ENCODE assay signal across 25 mouse cellular contexts in the genomic region with DNA sequence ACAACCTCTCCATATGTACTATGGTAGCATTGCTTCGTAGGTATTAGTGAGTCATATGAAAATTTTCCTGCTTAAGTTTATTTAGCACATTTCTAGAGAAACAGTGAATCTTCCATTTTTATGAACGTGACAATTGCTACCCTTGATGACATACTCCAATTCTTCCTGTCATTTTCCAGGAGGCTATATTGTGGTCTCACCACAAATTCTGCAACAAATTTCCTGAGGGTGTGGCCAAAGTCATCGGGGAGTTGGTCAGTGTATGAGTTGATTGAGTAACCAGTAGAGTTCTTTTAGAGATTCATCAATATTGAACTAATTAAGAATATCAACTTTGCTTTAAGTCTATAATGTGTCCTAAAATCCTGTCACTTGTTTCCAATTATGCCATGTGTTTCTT.
"Had no signal": no experiment of that assay in that cellular context is flagged by ENCODE, and none has a peak within 500 bp of the region (broad histone marks: within the 10 kb centered on the region; RNA-seq: fewer than 3 reads in every experiment).

No protein-coding gene starts in this region.

- H3K4me2 ChIP-seq: heart, embryonic 12.5 days; hindbrain, embryonic 13.5 days; hindbrain, embryonic 15.5 days; kidney, embryonic 15.5 days; limb, embryonic 12.5 days; liver, embryonic 11.5 days; liver, embryonic 13.5 days had no signal

- H3K4me1 ChIP-seq: heart, embryonic 10.5 days; heart, embryonic 12.5 days; hindbrain, embryonic 13.5 days; hindbrain, embryonic 15.5 days; kidney, embryonic 15.5 days; limb, embryonic 12.5 days; liver, embryonic 13.5 days had no signal

- ATAC-seq: hindbrain, postnatal 0 days; intestine, embryonic 16.5 days had no signal

- H3K27ac ChIP-seq: gastrocnemius, adult 2 months; heart, embryonic 10.5 days; hindbrain, embryonic 13.5 days; hindbrain, embryonic 15.5 days; hindbrain, postnatal 0 days; kidney, embryonic 15.5 days; kidney, postnatal 0 days; left cerebral cortex, adult 2 months; limb, embryonic 10.5 days; limb, embryonic 12.5 days; liver, embryonic 13.5 days had no signal

- H3K36me3 ChIP-seq: heart, embryonic 10.5 days; heart, embryonic 12.5 days; hindbrain, embryonic 13.5 days; hindbrain, embryonic 15.5 days; kidney, embryonic 15.5 days; limb, embryonic 10.5 days; limb, embryonic 12.5 days; liver, embryonic 13.5 days had no signal

- H3K9me3 ChIP-seq: heart, embryonic 10.5 days; heart, embryonic 12.5 days; hindbrain, embryonic 13.5 days; hindbrain, embryonic 15.5 days; kidney, embryonic 15.5 days; limb, embryonic 10.5 days; limb, embryonic 12.5 days; liver, embryonic 13.5 days had no signal

- DNase-seq: gastrocnemius, adult 2 months; gastrocnemius, postnatal 10 days; gastrocnemius, postnatal 36 days; heart, adult 18-20 months; heart, postnatal 10 days; heart, postnatal 4 days; kidney, adult 11 months; kidney, adult 2 months; kidney, adult 9 months; kidney, postnatal 14 days; kidney, postnatal 36 days; liver; liver, embryonic 13.5 days had no signal

- H3K4me3 ChIP-seq: gastrocnemius, adult 2 months; heart, embryonic 10.5 days; heart, embryonic 12.5 days; hindbrain, embryonic 13.5 days; hindbrain, embryonic 15.5 days; kidney, embryonic 15.5 days; left cerebral cortex, adult 2 months; limb, embryonic 10.5 days; limb, embryonic 12.5 days; liver, embryonic 13.5 days had no signal

- H3K27me3 ChIP-seq: heart, embryonic 12.5 days; hindbrain, embryonic 13.5 days; hindbrain, embryonic 15.5 days; kidney, embryonic 15.5 days; limb, embryonic 12.5 days; liver, embryonic 13.5 days had no signal

- H3K9ac ChIP-seq: heart, embryonic 12.5 days; hindbrain, embryonic 13.5 days; hindbrain, embryonic 15.5 days; kidney, embryonic 15.5 days; limb, embryonic 12.5 days; liver, embryonic 13.5 days had no signal
